In the genomic region with DNA sequence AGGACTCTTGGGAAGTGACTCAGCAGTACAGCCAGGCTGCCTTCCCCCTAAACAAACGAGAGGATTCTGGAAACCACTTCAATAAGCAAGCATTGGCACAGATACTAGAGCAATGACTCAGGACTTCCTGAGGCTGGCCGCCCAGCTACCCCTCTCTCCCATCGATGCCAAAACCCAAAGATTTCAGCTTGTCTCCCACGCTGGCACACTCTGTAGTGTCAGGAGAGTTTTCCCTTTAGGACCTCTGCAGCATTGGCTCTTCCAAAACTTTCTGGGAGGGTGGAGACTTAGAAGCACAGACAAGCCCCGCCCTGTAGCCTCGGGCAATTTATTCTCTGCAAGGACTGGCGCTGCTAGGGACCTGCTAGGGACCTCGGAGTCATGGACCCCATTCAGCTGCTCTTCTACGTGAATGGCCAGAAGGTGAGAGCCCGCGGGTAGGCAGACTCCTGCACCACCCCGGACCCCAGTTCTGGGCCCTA, we compare ENCODE assay signal across 8 mouse cellular contexts. TPM values are rescaled to one million over a fixed set of nuclear protein-coding genes. Genes with fewer than 3 reads are reported as not detected.
DNase-seq lines count a peak whose midpoint lies in the region; ATAC-seq and TF ChIP-seq lines count a peak whose summit lies in the region.

A gene (plus strand): TSS at position 296 of the 482 bp plus-strand sequence.

- no peaks in the 10 kb centered on the region for H3K27me3 ChIP-seq in embryonic facial prominence, embryonic 15.5 days
- no peaks in the 10 kb centered on the region for H3K27me3 ChIP-seq in midbrain, embryonic 16.5 days (ENCODE audit: control insufficient read depth, insufficient read depth, low read depth, low read length)

- DNase-seq in ES-CJ7 (ENCODE audit: low read depth, low spot score) (peak; percentile 95), liver (peak; percentile 54)
- peak; percentile 89 to 91 for DNase-seq in heart, adult 9 months (ENCODE audit: low spot score in 2 of 2)
- DNase-seq in kidney, adult 9 months: peak; percentile 44
- peak; percentile 62 to 78 for DNase-seq in urinary bladder, postnatal 36 days (ENCODE audit: low spot score in 2 of 2)

- H3K9ac ChIP-seq in embryonic facial prominence, embryonic 15.5 days: no peak within 1 kb of the TSS
- H3K9ac ChIP-seq in midbrain, embryonic 16.5 days (ENCODE audit: low read depth, low read length): no peak within 1 kb of the TSS

- H3K4me3 ChIP-seq in bone marrow, adult 2 months (replicated peaks; ENCODE audit: control insufficient read depth, low read depth, low read length): peak within 1 kb of the TSS; percentile 35
- H3K4me3 ChIP-seq in embryonic facial prominence, embryonic 15.5 days (replicated peaks): peak within 1 kb of the TSS; percentile 35
- peak within 1 kb of the TSS; percentile 2; the same call in 1 of the 2 replicates for H3K4me3 ChIP-seq in midbrain, embryonic 16.5 days (ENCODE audit: low read depth, low read length)

- H3K27ac ChIP-seq in bone marrow, adult 2 months (ENCODE audit: control insufficient read depth, insufficient read depth, low read depth, low read length, poor library complexity): no peak within 1 kb of the TSS
- 0 out of 2 replicates have a peak within 1 kb of the TSS, but pooled peaks have one; percentile 44 for H3K27ac ChIP-seq in embryonic facial prominence, embryonic 15.5 days (replicated peaks)
- H3K27ac ChIP-seq in midbrain, embryonic 16.5 days (ENCODE audit: low read length): no peak within 1 kb of the TSS

- H3K36me3 ChIP-seq in embryonic facial prominence, embryonic 15.5 days: no peaks in the 10 kb centered on the region
- H3K36me3 ChIP-seq in midbrain, embryonic 16.5 days (ENCODE audit: control insufficient read depth, insufficient read depth, low read length): no peaks in the 10 kb centered on the region

- TF ChIP-seq POLR2A in bone marrow, adult 2 months (IDR thresholded peaks at IDR 0.05; ENCODE audit: borderline replicate concordance, control insufficient read depth, low read depth, low read length): no peak

- 4% methylated on average over 12 of the region's 12 CpGs for WGBS in bone marrow, adult 2 months
- 9% methylated on average over 12 of the region's 12 CpGs for WGBS in embryonic facial prominence, embryonic 15.5 days
- 19% methylated on average over 12 of the region's 12 CpGs for WGBS in midbrain, embryonic 16.5 days

- no peaks in the 10 kb centered on the region; the same call in 1 of the 2 replicates for H3K4me1 ChIP-seq in bone marrow, adult 2 months (ENCODE audit: control insufficient read depth, insufficient read depth, low read length)
- peaks cover 16% of the 10 kb centered on the region for H3K4me1 ChIP-seq in embryonic facial prominence, embryonic 15.5 days
- 0 out of 2 replicates have a peak, but pooled peaks cover 2% of the 10 kb centered on the region for H3K4me1 ChIP-seq in midbrain, embryonic 16.5 days (ENCODE audit: control insufficient read depth, insufficient read depth, low read length)

- H3K9me3 ChIP-seq in embryonic facial prominence, embryonic 15.5 days (replicated peaks): no peaks in the 10 kb centered on the region
- H3K9me3 ChIP-seq in midbrain, embryonic 16.5 days (replicated peaks; ENCODE audit: control insufficient read depth, low read length, poor library complexity, severe bottlenecking): no peaks in the 10 kb centered on the region

- ATAC-seq in embryonic facial prominence, embryonic 15.5 days (ENCODE audit: insufficient number of reproducible peaks, low FRiP score, low TSS enrichment, low read depth): peak; percentile 73
- peak; percentile 57 for ATAC-seq in midbrain, embryonic 16.5 days

- no peak for TF ChIP-seq CTCF in bone marrow, adult 2 months (IDR thresholded peaks at IDR 0.05; ENCODE audit: control insufficient read depth, insufficient read depth, low read length)

- peak within 1 kb of the TSS; percentile 51 for H3K4me2 ChIP-seq in embryonic facial prominence, embryonic 15.5 days (replicated peaks)
- H3K4me2 ChIP-seq in midbrain, embryonic 16.5 days (ENCODE audit: low read length): peak within 1 kb of the TSS; percentile 24; the same call in 1 of the 2 replicates

RNA-seq across cellular contexts. Expression of the gene that starts here (rescaled TPM):
- polyA plus RNA-seq in bone marrow, adult 2 months (2011; ENCODE audit: insufficient read depth, insufficient read length, low replicate concordance, missing spikeins): 0.30 TPM in 1 of 2 replicates, not detected in the other
- 0.34 and 0.47 TPM in 2 replicates for polyA plus RNA-seq in embryonic facial prominence, embryonic 15.5 days (2015; fragmentation: Nextera tagmentation; extraction: Ambion mirVana)
- polyA plus RNA-seq in midbrain, embryonic 16.5 days (2015; fragmentation: Nextera tagmentation; extraction: Ambion mirVana): 0.11 and 0.18 TPM in 2 replicates

Comparison
In these comparisons a context has a peak if more than half of its experiments do, and no peak if none do; other contexts are left out.
1. Peak in ATAC-seq, H3K4me3 ChIP-seq, H3K27ac ChIP-seq and H3K4me2 ChIP-seq in embryonic facial prominence, embryonic 15.5 days; RNA of the gene not detected or under 1 TPM.
2. Peak in ATAC-seq, H3K4me3 ChIP-seq and H3K4me2 ChIP-seq in midbrain, embryonic 16.5 days; RNA of the gene not detected or under 1 TPM.
3. DNase-seq: peak in every context shown above with its lines; median percentile 95 in ES-CJ7; 90 in heart, adult 9 months; 70 in urinary bladder, postnatal 36 days; 54 in liver; 44 in kidney, adult 9 months.